Mouse (Mus musculus) ES-E14 (cell line): ENCODE measurements around the gene Tnrc18.

Experiments used
- CHD2 ChIP-seq: IDR thresholded peaks from 2 replicates; pipeline ENCODE4 v1.6.1; 2014; ENCODE audit warnings: mild to moderate bottlenecking, low read depth, low read length, inconsistent platforms
- MAFK ChIP-seq: IDR thresholded peaks from 2 replicates; pipeline ENCODE4 v1.6.1; 2014; ENCODE audit warnings: mild to moderate bottlenecking, low read depth, low read length, inconsistent platforms; ENCODE audit not compliant: insufficient read depth
- ZC3H11A ChIP-seq: IDR thresholded peaks from 2 replicates; pipeline ENCODE4 v1.6.1; 2012; ENCODE audit warnings: low read depth, mild to moderate bottlenecking, inconsistent platforms, low read length, borderline replicate concordance
- ZNF384 ChIP-seq: IDR thresholded peaks from 2 replicates; pipeline ENCODE4 v1.6.1; 2012; ENCODE audit warnings: low read depth, low read length, inconsistent platforms

- TF ChIP-seq MAFK (no peak), CHD2 (no peak), ZC3H11A (no peak), ZNF384 (no peak)
These were observed 135.6 kb downstream of the Tnrc18 start for GRCm38 (mm10) chr5:142681911-142682310.
